Mouse (Mus musculus): Measurements from ENCODE around the gene Hirip3.

Hirip3 gene

GRCm38 (mm10) chr7:126861429-126862130 is at the start of gene Hirip3:
Gene Hirip3 (plus strand): TSS chr7:126861972.
- peak; percentile 81 to 93 for DNase-seq (ENCODE audit: low spot score in 2 of 2)

GRCm38 (mm10) chr7:126815726-126816222 is 46.0 kb upstream of the Hirip3 start:
- DNase-seq (ENCODE audit: low spot score in 2 of 2): no peak

- no peak for DNase-seq (ENCODE audit: low spot score in 2 of 2)
These were observed 45.3 kb upstream of the Hirip3 start for GRCm38 (mm10) chr7:126816494-126816893.

GRCm38 (mm10) chr7:126817595-126817994 is 44.2 kb upstream of the Hirip3 start:
- DNase-seq (ENCODE audit: low spot score in 2 of 2): no peak

GRCm38 (mm10) chr7:126818818-126819217 is 43.0 kb upstream of the Hirip3 start:
- no peak for DNase-seq (ENCODE audit: low spot score in 2 of 2)

GRCm38 (mm10) chr7:126821835-126822511 is 39.8 kb upstream of the Hirip3 start:
- peak in 1 of 2 experiments; percentile 86 for DNase-seq (ENCODE audit: low spot score in 2 of 2)

GRCm38 (mm10) chr7:126822741-126823140 is 39.0 kb upstream of the Hirip3 start:
- DNase-seq (ENCODE audit: low spot score in 2 of 2): no peak

GRCm38 (mm10) chr7:126823202-126823711 is 38.5 kb upstream of the Hirip3 start:
- DNase-seq (ENCODE audit: low spot score in 2 of 2): peak in 1 of 2 experiments; percentile 38

- DNase-seq (ENCODE audit: low spot score in 2 of 2): no peak
These were observed 37.8 kb upstream of the Hirip3 start for GRCm38 (mm10) chr7:126823940-126824339.

GRCm38 (mm10) chr7:126825403-126825802 is 36.4 kb upstream of the Hirip3 start:
- DNase-seq (ENCODE audit: low spot score in 2 of 2): no peak

GRCm38 (mm10) chr7:126825952-126826351 is 35.8 kb upstream of the Hirip3 start:
- no peak for DNase-seq (ENCODE audit: low spot score in 2 of 2)

- no peak for DNase-seq (ENCODE audit: low spot score in 2 of 2)
These were observed 30.2 kb upstream of the Hirip3 start, which contains the start of gene 4930451I11Rik for GRCm38 (mm10) chr7:126831539-126831938. Gene 4930451I11Rik (minus strand): TSS chr7:126831639.

GRCm38 (mm10) chr7:126832036-126832598 is 29.7 kb upstream of the Hirip3 start:
- DNase-seq (ENCODE audit: low spot score in 2 of 2): peak in 1 of 2 experiments; percentile 83

- DNase-seq (ENCODE audit: low spot score in 2 of 2): no peak
These were observed 28.5 kb upstream of the Hirip3 start for GRCm38 (mm10) chr7:126833294-126833693.

GRCm38 (mm10) chr7:126843276-126843675 is 18.5 kb upstream of the Hirip3 start:
- DNase-seq (ENCODE audit: low spot score in 2 of 2): no peak

- DNase-seq (ENCODE audit: low spot score in 2 of 2): no peak
These were observed 16.3 kb upstream of the Hirip3 start for GRCm38 (mm10) chr7:126845516-126845915.

- no peak for DNase-seq (ENCODE audit: low spot score in 2 of 2)
These were observed 14.7 kb upstream of the Hirip3 start, which contains the start of gene Doc2a for GRCm38 (mm10) chr7:126847116-126847420. Gene Doc2a (plus strand): TSS chr7:126847416.

- no peak for DNase-seq (ENCODE audit: low spot score in 2 of 2)
These were observed 14.1 kb upstream of the Hirip3 start for GRCm38 (mm10) chr7:126847421-126848398.

GRCm38 (mm10) chr7:126848794-126849193 is 13.0 kb upstream of the Hirip3 start:
- DNase-seq (ENCODE audit: low spot score in 2 of 2): peak in 1 of 2 experiments; percentile 72

GRCm38 (mm10) chr7:126850161-126850560 is 11.6 kb upstream of the Hirip3 start:
- no peak for DNase-seq (ENCODE audit: low spot score in 2 of 2)

GRCm38 (mm10) chr7:126851192-126851591 is 10.6 kb upstream of the Hirip3 start:
- no peak for DNase-seq (ENCODE audit: low spot score in 2 of 2)

All from left cerebral cortex, adult 9 months (tissue).